Mouse (Mus musculus) limb, embryonic 11.5 days (tissue): ENCODE data around the gene Cldnd1. TPM values are rescaled to one million over a fixed set of nuclear protein-coding genes. Genes with fewer than 3 reads are reported as not detected.

ENCODE experiments used
- ATAC-seq: fragments of 200-750 bp; cut with Nextera tagmentation; 2 replicates; pipeline ENCODE4 v1.8.0; 2017; ENCODE audit warnings: low read depth; ENCODE audit not compliant: insufficient number of reproducible peaks, low FRiP score, low TSS enrichment
- DNase-seq: peaks from one replicate; pipeline ENCODE4 v3.0.0-alpha.2; 2015; ENCODE audit warnings: low spot score
- H3K27ac ChIP-seq: fragments of 300-500 bp; sonication (generic); replicated peaks from 2 replicates; pipeline ENCODE4 v1.5.1; 2014; ENCODE audit warnings: low read depth, mild to moderate bottlenecking, low read length
- H3K27me3 ChIP-seq: fragments of 300-500 bp; sonication (generic); 2 replicates; pipeline ENCODE4 v1.6.1; 2014; ENCODE audit warnings: mild to moderate bottlenecking, low read length, mixed read lengths; ENCODE audit not compliant: control insufficient read depth, insufficient read depth
- H3K36me3 ChIP-seq: fragments of 300-500 bp; sonication (generic); 2 replicates; pipeline ENCODE4 v1.6.1; 2014; ENCODE audit warnings: mild to moderate bottlenecking, low read length, moderate library complexity, mixed read lengths; ENCODE audit not compliant: control insufficient read depth, insufficient read depth
- H3K4me1 ChIP-seq: fragments of 300-500 bp; sonication (generic); 2 replicates; pipeline ENCODE4 v1.6.1; 2014; ENCODE audit warnings: low read length, mixed read lengths; ENCODE audit not compliant: control insufficient read depth, insufficient read depth
- H3K4me2 ChIP-seq: fragments of 300-500 bp; sonication (generic); 2 replicates; pipeline ENCODE4 v1.6.1; 2014; ENCODE audit warnings: low read depth, mild to moderate bottlenecking, moderate library complexity; ENCODE audit not compliant: severe bottlenecking
- H3K4me3 ChIP-seq: fragments of 300-500 bp; sonication (generic); 2 replicates; pipeline ENCODE4 v1.5.1; 2014; ENCODE audit warnings: low read depth, low read length
- H3K9ac ChIP-seq: fragments of 300-500 bp; sonication (generic); 2 replicates; pipeline ENCODE4 v1.6.1; 2014; ENCODE audit warnings: mild to moderate bottlenecking, low read length
- H3K9me3 ChIP-seq: fragments of 300-500 bp; sonication (generic); 2 replicates; pipeline ENCODE4 v1.6.1; 2016; ENCODE audit warnings: low read length; ENCODE audit not compliant: control insufficient read depth
- WGBS: fragments of 180-500 bp; shearing (Covaris S2); extraction: QIAGEN DNeasy Blood & Tissue Kit; methylation state at CpG from one replicate; pipeline ENCODE4 v1.1.7; 2014; 5-methylcytosine and 5-hydroxymethylcytosine counted together
- polyA plus RNA-seq: library from polyadenylated mRNA; unstranded; fragments of >200 nt; fragmentation: Nextera tagmentation; extraction: Ambion mirVana; gene quantifications from 2 replicates; pipeline ENCODE4 v1.2.1, GENCODE M21; 2014

The Cldnd1 gene
- polyA plus RNA-seq, 1 experiment from 2014 or later: 126 TPM

GRCm38 (mm10) chr16:58715018-58715417 is 12.7 kb upstream of the Cldnd1 start:
- DNase-seq (no peak), ATAC-seq (no peak)
- no peaks in the 10 kb centered on the region for H3K36me3 ChIP-seq
- no peaks in the 10 kb centered on the region for H3K4me1 ChIP-seq
- H3K4me3 ChIP-seq: no peak overlapping the region
- WGBS: 76% methylated on average over 4 of the region's 4 CpGs
- no peak overlapping the region for H3K9ac ChIP-seq
- H3K27ac ChIP-seq: no peak overlapping the region
- no peaks in the 10 kb centered on the region for H3K27me3 ChIP-seq
- no peaks in the 10 kb centered on the region for H3K9me3 ChIP-seq
- H3K4me2 ChIP-seq: no peak overlapping the region; the same call in 1 of the 2 replicates

DNA sequence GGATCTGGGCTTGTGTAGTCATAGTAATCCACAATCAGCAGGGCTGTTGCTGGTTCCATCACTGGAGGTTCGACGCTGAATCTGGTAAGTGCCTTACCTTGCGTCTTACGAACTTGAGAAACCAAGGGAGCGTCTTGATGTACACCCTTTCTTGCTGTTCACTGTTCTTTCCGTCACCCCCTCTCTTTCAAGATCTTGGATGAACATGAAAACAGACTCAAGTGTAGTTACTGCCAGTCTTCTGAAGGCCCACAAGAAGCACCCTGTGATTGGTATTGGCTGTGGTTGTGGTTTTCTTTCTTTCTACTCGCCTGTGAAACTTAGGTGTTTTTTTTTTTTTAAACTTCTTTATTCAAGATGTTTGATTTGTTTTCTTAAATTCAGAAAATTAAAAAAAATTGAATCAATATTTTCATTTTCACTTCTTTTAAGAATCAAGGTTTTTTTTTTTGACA is 9.0 kb upstream of the Cldnd1 start, which contains the start of gene Gpr15:
Gene Gpr15 (minus strand): TSS at position 405 of the 455 bp plus-strand sequence.
- ATAC-seq: no peak
- no peak within 1 kb of the TSS for H3K9ac ChIP-seq
- DNase-seq: no peak
- no peaks in the 10 kb centered on the region for H3K36me3 ChIP-seq
- H3K4me2 ChIP-seq: no peak within 1 kb of the TSS
- H3K27me3 ChIP-seq: no peaks in the 10 kb centered on the region
- H3K27ac ChIP-seq: no peak within 1 kb of the TSS
- H3K9me3 ChIP-seq: no peaks in the 10 kb centered on the region
- H3K4me1 ChIP-seq: no peaks in the 10 kb centered on the region
- 92% methylated on average over 7 of the region's 7 CpGs for WGBS
- no peak within 1 kb of the TSS for H3K4me3 ChIP-seq

DNA sequence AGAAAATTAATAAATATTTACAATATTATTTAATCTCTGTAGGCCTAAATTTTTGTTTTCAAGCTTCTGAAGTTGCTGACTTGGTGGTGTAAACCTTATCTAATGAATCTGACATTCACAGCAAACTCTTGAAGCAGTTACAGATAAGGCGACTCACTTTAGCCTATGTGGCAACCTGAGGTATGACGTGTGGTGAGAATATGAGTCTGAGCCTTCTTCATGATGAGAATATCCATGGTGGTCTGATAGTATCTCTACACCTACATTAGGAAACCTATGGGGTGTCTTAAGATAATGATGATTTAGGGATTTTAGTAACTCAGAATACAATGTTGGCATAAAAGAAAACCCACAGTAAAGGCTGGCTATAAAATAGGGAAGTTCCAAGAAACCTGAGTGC is 5.4 kb upstream of the Cldnd1 start:
- DNase-seq (no peak), ATAC-seq (no peak)
- 84% methylated on average over 2 of the region's 2 CpGs for WGBS
- no peaks in the 10 kb centered on the region for H3K9me3 ChIP-seq
- H3K9ac ChIP-seq: no peak overlapping the region
- no peak overlapping the region for H3K27ac ChIP-seq
- H3K4me3 ChIP-seq: no peak overlapping the region
- no peaks in the 10 kb centered on the region for H3K4me1 ChIP-seq
- H3K36me3 ChIP-seq: no peaks in the 10 kb centered on the region
- no peak overlapping the region for H3K4me2 ChIP-seq
- no peaks in the 10 kb centered on the region for H3K27me3 ChIP-seq

- no peak overlapping the region for H3K4me3 ChIP-seq
- H3K27ac ChIP-seq: no peak overlapping the region
- H3K27me3 ChIP-seq: no peaks in the 10 kb centered on the region
- WGBS: 82% methylated on average over 11 of the region's 11 CpGs
- H3K4me1 ChIP-seq: no peaks in the 10 kb centered on the region
- H3K9me3 ChIP-seq: no peaks in the 10 kb centered on the region
- H3K9ac ChIP-seq: no peak overlapping the region
- H3K4me2 ChIP-seq: no peak overlapping the region
- ATAC-seq: no peak
- no peak for DNase-seq
- peaks cover 7% of the 10 kb centered on the region for H3K36me3 ChIP-seq
These were observed 832 bp upstream of the Cldnd1 start for GRCm38 (mm10) chr16:58726680-58727476.

DNA sequence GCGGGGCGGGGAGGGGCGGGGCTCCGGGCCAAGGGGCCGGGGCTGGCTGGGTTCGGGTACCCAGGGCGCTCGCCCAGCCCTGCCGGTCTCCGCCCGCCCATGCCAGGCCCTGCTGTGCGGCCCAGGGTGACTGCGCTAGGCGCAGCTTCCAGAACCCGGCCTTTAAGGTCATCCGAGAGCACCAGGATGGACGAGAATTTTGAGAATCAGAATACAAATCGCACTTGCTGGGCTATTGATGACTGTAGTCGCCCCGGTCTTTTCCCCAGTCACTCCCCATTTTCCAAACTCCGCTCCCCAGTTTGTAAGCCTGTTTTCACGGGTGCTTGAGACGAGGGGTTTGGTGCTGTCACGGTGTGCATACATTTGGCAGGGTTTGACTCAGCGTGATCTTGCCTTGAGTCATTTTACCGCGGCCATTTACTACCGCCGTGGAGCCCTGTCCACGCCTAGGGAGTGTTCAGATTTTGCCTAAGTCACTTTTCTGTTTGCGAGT is 514 bp downstream of the Cldnd1 start:
- H3K4me2 ChIP-seq: peak overlapping the region; percentile 51
- WGBS: under 1% methylated on average over 23 of the region's 31 CpGs
- H3K27me3 ChIP-seq: no peaks in the 10 kb centered on the region
- H3K9me3 ChIP-seq: no peaks in the 10 kb centered on the region
- no peaks in the 10 kb centered on the region for H3K4me1 ChIP-seq
- H3K36me3 ChIP-seq: peaks cover 8% of the 10 kb centered on the region
- no peak overlapping the region for H3K27ac ChIP-seq
- DNase-seq (no peak), ATAC-seq (peak; percentile 89)
- H3K9ac ChIP-seq: peak overlapping the region; percentile 51
- H3K4me3 ChIP-seq: peak overlapping the region; percentile 44

- no peaks in the 10 kb centered on the region for H3K27me3 ChIP-seq
- H3K4me3 ChIP-seq: no peak overlapping the region
- H3K27ac ChIP-seq: no peak overlapping the region
- H3K36me3 ChIP-seq: peaks cover 5% of the 10 kb centered on the region; the same call in 1 of the 2 replicates
- no peak overlapping the region for H3K4me2 ChIP-seq
- no peak overlapping the region for H3K9ac ChIP-seq
- WGBS: 81% methylated on average over 4 of the region's 4 CpGs
- ATAC-seq: no peak
- no peak for DNase-seq
- no peaks in the 10 kb centered on the region for H3K4me1 ChIP-seq
- no peaks in the 10 kb centered on the region for H3K9me3 ChIP-seq
These were observed 10.5 kb downstream of the Cldnd1 start for GRCm38 (mm10) chr16:58738205-58738604.

GRCm38 (mm10) chr16:58738800-58739199 is 11.1 kb downstream of the Cldnd1 start:
- Histone ChIP-seq H3K4me2 (no peak overlapping the region), H3K27ac (no peak overlapping the region), H3K36me3 (peaks cover 5% of the 10 kb centered on the region; the same call in 1 of the 2 replicates), H3K27me3 (no peaks in the 10 kb centered on the region), H3K9me3 (no peaks in the 10 kb centered on the region), H3K4me1 (no peaks in the 10 kb centered on the region), H3K9ac (no peak overlapping the region), H3K4me3 (no peak overlapping the region)
- DNase-seq (no peak), ATAC-seq (no peak)
- 77% methylated on average over 1 of the region's 1 CpGs for WGBS

DNA sequence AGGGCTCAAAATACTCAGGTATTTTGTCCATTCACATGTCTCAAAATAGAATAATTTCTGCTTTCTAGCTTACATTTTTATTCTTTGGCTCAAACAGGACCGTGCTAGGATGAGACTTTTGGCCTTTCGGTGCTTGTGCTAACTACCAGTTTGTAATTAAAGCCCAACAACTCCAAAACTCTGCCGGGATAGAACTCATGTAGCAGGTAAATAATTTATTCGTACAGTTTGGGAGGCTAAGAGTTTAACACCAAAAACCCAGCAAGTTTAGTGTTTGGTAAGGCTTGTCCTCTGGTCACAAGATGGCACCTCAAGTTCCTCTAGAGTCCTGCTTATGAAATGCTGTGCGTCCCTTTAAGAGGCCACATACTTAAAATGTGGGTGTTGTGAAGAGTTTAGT is 13.0 kb downstream of the Cldnd1 start:
- DNase-seq: no peak
- H3K27ac ChIP-seq: no peak overlapping the region
- no peak for ATAC-seq
- H3K9me3 ChIP-seq: no peaks in the 10 kb centered on the region
- H3K27me3 ChIP-seq: no peaks in the 10 kb centered on the region
- H3K4me1 ChIP-seq: no peaks in the 10 kb centered on the region
- H3K36me3 ChIP-seq: no peaks in the 10 kb centered on the region
- H3K4me2 ChIP-seq: no peak overlapping the region
- no peak overlapping the region for H3K9ac ChIP-seq
- WGBS: 93% methylated on average over 5 of the region's 5 CpGs
- H3K4me3 ChIP-seq: no peak overlapping the region
